Mouse (Mus musculus) cerebellum, adult 11 months (tissue): ENCODE results near the gene Hmg20b.

Experiments used
- DNase-seq: peaks from one replicate; pipeline ENCODE4 v3.0.0; 2022

Hmg20b gene

DNA sequence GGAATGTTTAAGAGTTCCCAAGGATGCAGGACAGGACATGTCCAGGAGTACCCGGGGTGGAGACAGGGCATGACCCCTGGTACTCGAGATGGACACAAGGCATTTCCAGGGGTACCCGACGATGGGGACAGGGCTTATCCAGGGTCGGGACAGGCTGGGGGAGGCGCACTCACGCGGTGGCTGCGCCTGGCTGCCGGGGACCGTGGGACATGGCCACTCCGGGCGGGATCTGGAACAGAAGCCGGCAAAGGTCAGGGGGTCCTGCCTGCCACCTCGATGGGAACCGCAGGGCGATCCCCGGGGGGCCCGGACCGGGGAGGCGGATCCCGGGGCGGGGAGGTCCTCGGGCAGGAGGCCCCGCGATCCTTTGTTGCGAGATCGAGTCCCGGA, 324 bp downstream of the Hmg20b start:
- DNase-seq = no peak

DNA sequence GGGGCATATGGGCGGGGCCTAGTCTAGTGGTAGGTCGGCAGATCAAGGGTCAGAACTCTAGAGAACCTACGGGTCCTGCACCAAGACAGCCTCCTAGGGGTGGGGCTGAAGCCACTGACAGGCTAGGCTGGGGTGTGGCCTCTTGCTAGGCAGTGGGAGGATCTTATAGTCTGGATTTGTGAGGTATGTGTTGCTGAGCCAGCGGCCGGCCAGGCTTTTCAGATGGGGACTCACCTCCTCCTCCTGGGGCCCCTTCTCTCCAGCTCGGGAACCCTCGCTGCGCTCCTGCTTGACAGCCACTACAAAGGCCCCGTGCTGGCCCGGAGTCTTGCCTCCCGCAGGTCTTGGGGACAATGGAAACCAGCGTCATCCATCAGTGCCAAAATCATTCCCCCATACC, 1.1 kb downstream of the Hmg20b start:
- DNase-seq = no peak

- no peak for DNase-seq
Observed at GRCm38 (mm10) chr10:81346453-81347067, 3.7 kb downstream of the Hmg20b start.

GRCm38 (mm10) chr10:81345162-81345534, 5.1 kb downstream of the Hmg20b start:
- DNase-seq = no peak

GRCm38 (mm10) chr10:81344421-81345161, 5.7 kb downstream of the Hmg20b start:
- no peak for DNase-seq

DNA sequence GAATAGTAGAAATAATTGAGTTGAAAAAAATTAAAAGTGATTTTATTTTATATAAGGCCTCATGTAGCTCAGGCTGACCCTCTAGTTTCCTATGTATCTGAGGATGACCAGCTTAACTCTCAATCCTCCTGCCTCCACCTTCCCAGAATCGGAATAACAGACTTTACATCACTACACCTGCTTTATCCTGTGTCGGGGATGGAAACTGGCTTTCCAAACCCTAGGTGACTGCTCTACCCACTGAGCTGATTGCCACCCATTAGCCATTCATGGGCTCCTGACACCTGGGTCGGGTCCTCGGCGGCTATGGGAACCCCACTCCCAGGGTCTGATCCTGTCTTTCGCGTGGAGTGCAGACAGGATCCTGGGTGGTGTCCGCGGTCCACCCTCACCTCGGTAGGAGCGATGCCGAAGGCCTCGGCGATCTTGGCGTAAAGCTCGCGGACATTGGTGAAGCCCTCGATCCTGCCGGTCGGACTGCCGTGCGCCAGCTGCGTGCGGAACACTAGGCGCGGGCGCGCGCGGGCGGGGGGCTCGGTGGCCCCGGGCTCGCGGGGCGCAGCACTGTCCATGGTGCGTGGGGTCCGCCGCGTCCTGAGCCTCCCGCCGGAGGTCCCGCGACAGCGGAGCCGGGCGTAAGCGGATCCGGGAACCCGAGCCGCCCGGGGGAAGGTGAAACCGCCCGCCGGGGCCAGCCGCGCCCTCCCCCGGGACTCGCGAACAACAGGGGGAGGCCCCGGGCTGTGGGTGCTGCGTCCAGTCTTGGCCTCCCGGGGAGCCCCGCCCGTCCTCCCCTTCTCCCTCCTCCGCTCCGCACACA, 7.4 kb downstream of the Hmg20b start, which contains the start of gene Gipc3:
TSS of gene Gipc3 (minus strand) at position 581 of the 820 bp plus-strand sequence.
- DNase-seq = no peak

GRCm38 (mm10) chr10:81341333-81341949, 8.8 kb downstream of the Hmg20b start:
- peak; percentile 54 for DNase-seq

- DNase-seq = no peak
Observed at GRCm38 (mm10) chr10:81340551-81341332, 9.5 kb downstream of the Hmg20b start.

- no peak for DNase-seq
Observed at GRCm38 (mm10) chr10:81336558-81336957, 13.7 kb downstream of the Hmg20b start.

GRCm38 (mm10) chr10:81335393-81336340, 14.6 kb downstream of the Hmg20b start:
- DNase-seq = no peak

GRCm38 (mm10) chr10:81334324-81334723, 16.0 kb downstream of the Hmg20b start:
- no peak for DNase-seq

GRCm38 (mm10) chr10:81332277-81332676, 18.0 kb downstream of the Hmg20b start:
- DNase-seq = no peak

DNA sequence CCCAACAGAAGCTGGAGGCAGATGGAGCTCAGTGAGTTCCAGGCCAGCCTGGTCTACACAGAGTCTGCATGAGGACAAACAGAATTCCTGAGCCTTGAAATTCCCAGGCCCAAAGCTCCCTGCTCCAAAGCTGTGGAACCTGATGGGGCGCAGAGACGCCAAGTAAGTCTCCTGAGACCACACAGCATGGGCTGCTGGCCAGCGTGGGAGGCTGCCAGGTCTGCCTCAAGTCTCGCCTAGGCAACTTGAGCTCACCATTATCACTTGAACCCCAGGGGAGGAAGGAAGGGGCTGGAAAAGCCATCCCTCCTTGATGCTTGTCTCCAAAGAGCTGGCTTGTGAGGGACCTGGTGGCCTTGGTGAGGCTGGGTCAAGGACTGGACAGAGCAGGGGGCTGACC, 20.3 kb downstream of the Hmg20b start:
- no peak for DNase-seq

DNA sequence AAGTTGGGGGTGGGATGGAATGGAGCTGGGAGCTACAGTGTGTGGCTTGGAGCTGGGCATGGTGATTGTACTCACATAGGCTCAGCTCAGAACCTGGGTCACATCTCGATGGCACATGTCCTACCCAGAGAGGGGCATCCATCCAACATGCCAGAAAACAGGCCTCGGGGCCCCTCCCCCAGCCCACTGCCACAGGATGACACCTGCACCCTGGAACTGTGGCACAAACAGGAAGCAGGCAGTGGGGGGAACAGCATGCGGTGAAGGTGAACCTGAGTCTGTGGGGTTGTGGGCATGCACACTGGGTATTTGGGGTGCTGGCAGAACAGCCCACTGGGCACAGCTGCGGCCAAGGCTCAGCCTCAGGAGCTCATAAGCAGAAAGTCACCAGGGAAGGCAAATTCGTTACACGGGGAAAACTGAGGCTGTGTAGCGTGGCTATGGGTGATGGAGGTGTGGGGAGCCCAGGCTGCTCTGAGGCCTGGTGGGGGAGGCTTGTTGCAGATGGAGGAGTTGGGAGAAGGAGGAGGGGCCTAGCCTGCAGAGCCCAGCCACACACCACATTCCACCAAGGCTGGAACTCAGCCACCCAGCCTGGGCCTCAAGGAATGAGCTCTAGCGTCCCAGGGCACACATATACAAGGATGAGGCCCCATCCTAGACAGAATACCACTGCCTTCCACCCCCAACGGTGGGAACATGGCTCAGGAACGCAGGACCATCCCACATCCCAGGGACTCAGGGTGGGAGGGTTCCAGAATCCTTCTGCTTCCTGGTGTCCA, 20.9 kb downstream of the Hmg20b start:
- DNase-seq = no peak

DNA sequence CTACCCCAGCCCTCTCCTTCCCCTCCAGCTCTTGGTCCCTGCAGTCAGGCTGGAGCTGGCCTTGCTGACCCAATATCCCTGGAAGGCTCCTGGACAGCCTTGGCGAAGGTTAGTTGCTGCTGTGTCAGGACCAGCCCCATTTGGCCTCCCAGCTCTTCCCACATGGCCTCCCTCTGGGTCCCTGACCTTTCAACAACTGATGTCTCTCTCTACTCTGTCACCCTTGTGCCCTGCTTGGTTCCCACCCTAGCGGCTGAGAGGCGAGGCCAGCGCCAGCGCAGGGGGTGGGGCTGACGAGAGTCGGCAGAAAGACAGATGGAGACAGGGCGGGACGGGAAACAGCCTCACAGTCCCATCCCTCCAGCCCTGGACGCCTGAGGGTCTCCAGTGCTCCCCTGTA, 21.9 kb downstream of the Hmg20b start, which contains the start of gene Tbxa2r:
TSS of gene Tbxa2r (plus strand) at position 346 of the 400 bp plus-strand sequence.
- DNase-seq = no peak

DNA sequence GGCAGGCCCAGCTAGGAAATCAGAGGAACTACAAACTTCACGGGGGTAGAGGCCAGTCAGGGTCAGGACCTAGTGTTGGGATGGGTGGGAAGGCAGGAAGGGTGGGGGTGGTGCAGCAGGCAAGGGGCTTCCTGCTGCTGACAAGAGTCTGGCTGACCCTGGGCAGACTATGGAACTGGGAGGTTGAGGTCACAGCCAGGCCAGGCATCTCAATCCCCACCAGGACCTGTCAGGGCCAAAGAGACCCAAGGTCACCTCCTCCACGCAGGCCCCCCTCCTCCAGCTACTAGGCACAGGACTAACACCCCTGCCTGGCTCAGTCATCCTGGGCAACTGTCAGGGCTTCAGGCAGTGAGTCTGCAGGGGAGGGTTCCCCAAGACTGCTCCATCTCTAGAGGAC, 22.3 kb downstream of the Hmg20b start:
- no peak for DNase-seq

DNA sequence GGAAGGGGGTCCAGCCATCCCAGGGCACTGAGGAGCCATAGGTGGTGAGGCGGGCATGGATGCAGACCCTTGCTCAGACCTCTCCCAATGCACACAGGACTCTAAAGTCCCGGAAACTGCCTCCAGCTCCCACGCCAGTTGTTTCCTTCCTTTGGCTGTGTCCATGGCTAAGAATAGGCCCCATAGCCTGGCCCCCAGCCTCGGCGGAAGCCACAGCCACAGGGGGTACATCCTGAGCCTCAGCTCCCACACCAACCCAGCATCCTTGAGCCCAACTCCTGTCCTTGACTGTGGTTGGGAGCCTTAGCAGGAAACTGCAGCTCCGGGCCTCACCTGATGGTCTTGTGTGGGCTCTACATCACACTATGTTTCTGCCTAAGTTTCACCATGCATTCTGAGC, 23.4 kb downstream of the Hmg20b start:
- no peak for DNase-seq

DNA sequence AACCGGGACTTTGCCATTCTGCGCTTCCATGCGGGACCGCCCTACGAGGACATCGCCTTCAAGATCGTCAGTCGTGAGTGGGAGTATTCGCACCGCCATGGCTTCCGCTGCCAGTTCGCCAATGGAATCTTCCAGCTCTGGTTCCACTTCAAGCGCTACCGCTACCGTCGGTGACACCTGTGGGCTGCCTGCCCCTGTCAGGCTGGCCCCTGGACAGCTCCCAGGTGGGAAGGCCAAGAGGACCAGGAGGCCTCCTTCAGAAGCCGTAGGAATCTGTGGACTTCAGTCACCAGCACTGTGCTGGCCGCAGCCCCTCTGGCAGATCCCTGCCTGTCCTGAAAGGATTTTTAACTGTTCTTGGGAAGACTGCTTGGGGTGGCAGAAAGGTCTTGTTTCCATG, 24.5 kb downstream of the Hmg20b start:
- no peak for DNase-seq

DNA sequence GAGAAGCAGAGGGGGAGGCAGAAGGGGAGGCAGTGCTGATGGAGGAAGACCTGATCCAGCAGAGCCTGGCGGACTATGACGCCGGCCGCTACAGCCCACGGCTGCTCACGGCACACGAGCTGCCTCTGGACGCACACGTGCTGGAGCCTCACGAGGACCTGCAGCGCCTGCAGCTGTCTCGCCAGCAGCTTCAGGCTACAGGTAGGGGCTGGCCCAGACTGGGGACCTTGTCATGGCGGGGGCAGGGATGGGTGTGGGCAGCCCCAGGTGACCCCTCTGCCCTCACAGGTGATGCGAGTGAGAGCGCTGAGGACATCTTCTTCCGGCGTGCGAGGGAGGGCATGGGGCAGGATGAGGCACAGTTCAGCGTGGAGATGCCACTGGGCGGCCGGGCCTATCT, 25.1 kb downstream of the Hmg20b start:
- DNase-seq = no peak

GRCm38 (mm10) chr10:81323791-81324530, 26.3 kb downstream of the Hmg20b start:
- no peak for DNase-seq
